Mouse (Mus musculus): ENCODE measurements around the gene Ubap1l. TPM values are rescaled to one million over a fixed set of nuclear protein-coding genes. Genes with fewer than 3 reads are reported as not detected.

Gene Ubap1l
- total and polyA plus RNA-seq, 3 experiments, result 0.13 TPM; not detected in 2

- DNase-seq (ENCODE audit: extremely low read depth), result no peak
- no peak for TF ChIP-seq E2F4 (IDR thresholded peaks at IDR 0.05; ENCODE audit: insufficient replicate concordance, low read depth, low read length)
- TF ChIP-seq BHLHE40 (IDR thresholded peaks at IDR 0.05; ENCODE audit: low read depth, low read length), result no peak
- no peak for TF ChIP-seq POLR2AphosphoS2 (IDR thresholded peaks at IDR 0.05; ENCODE audit: low read depth, low read length)
- no peak for TF ChIP-seq ZNF384 (IDR thresholded peaks at IDR 0.05; ENCODE audit: low read depth, low read length)
- no peak for TF ChIP-seq MXI1 (IDR thresholded peaks at IDR 0.05; ENCODE audit: low read depth, low read length)
- TF ChIP-seq CHD2 (IDR thresholded peaks at IDR 0.05; ENCODE audit: low read length), result no peak
- TF ChIP-seq CTCF (conservative IDR thresholded peaks at IDR 0.05 in 1 of 2, IDR thresholded peaks at IDR 0.05 in 1 of 2; ENCODE audit: low read depth in 2 of 2, low read length in 2 of 2), result no peak
- no peak for TF ChIP-seq RCOR1 (conservative IDR thresholded peaks at IDR 0.05; ENCODE audit: low read depth, low read length)
- TF ChIP-seq JUN (IDR thresholded peaks at IDR 0.05; ENCODE audit: insufficient read depth, low read depth, low read length), result no peak
- TF ChIP-seq ELF1 (IDR thresholded peaks at IDR 0.05; ENCODE audit: low read depth, low read length), result no peak
- no peak for TF ChIP-seq USF2 (conservative IDR thresholded peaks at IDR 0.05; ENCODE audit: low read depth, low read length)
- no peak for TF ChIP-seq MEF2A (IDR thresholded peaks at IDR 0.05; ENCODE audit: borderline replicate concordance, low read depth, low read length)
- Histone ChIP-seq H3K9me3 (replicated peaks; ENCODE audit: low read length) (no peaks in the 10 kb centered on the region), H3K9ac (ENCODE audit: insufficient read depth, low read depth) (no peak within 1 kb of the TSS), H3K27me3 (replicated peaks) (no peaks in the 10 kb centered on the region), H3K27ac (ENCODE audit: insufficient read depth, low read depth) (no peak within 1 kb of the TSS), H3K79me2 (replicated peaks; ENCODE audit: control insufficient read depth, extremely low read depth, insufficient read depth, poor library complexity, severe bottlenecking) (no peaks in the 10 kb centered on the region), H3K4me3 (replicated peaks in 1 of 3; ENCODE audit: low read depth in 2 of 3, low read length in 2 of 3, poor library complexity in 1 of 3) (no peak within 1 kb of the TSS), H3K36me3 (replicated peaks in 1 of 2; ENCODE audit: control insufficient read depth in 1 of 2, insufficient read depth in 1 of 2, low read length in 1 of 2) (no peaks in the 10 kb centered on the region), H3K4me1 (ENCODE audit: control insufficient read depth in 1 of 2, insufficient read depth in 2 of 2) (peaks cover 0 to 9% of the 10 kb centered on the region in 2 experiments; a peak in 2 of 4 replicates), H3K4me2 (ENCODE audit: insufficient read depth, low read depth, poor library complexity, severe bottlenecking) (no peak within 1 kb of the TSS)
- in situ Hi-C loops (cut with MboI; ENCODE audit: low pct_ligation_motif_present, low pct_unique_long_range_greater_than_20kb, low sequenced_read_pairs), result loop anchor here (10.0 kb wide), 1 partner anchor 198 kb away; no protein-coding TSS in a partner anchor
- dilution Hi-C loops (cut with MboI; ENCODE audit: extremely low pct_ligation_motif_present, extremely low pct_unique_long_range_greater_than_20kb, low sequenced_read_pairs), result no loop called here
Measured at GRCm38 (mm10) chr9:65422760-65423501, 62.1 kb downstream of the Ubap1l start, which contains the start of gene Slc51b. Gene Slc51b (minus strand): TSS chr9:65422955.

- H3K4me1 ChIP-seq (ENCODE audit: control insufficient read depth in 1 of 2, insufficient read depth in 2 of 2), result peaks cover 0 to 9% of the 10 kb centered on the region in 2 experiments; a peak in 2 of 4 replicates
- no peak for TF ChIP-seq PAX5 (IDR thresholded peaks at IDR 0.05; ENCODE audit: low read length)
- TF ChIP-seq E2F4 (IDR thresholded peaks at IDR 0.05; ENCODE audit: insufficient replicate concordance, low read depth, low read length), result no peak
- TF ChIP-seq UBTF (IDR thresholded peaks at IDR 0.05; ENCODE audit: low read depth, low read length), result no peak
- TF ChIP-seq KAT2A (IDR thresholded peaks at IDR 0.05; ENCODE audit: insufficient replicate concordance, low read length), result no peak
- TF ChIP-seq HCFC1 (IDR thresholded peaks at IDR 0.05; ENCODE audit: low read depth, low read length), result no peak
- no peak for TF ChIP-seq CHD1 (IDR thresholded peaks at IDR 0.05; ENCODE audit: low read depth, low read length)
- TF ChIP-seq TBP (conservative IDR thresholded peaks at IDR 0.05; ENCODE audit: low read depth, low read length), result no peak
- no peak for TF ChIP-seq ELF1 (IDR thresholded peaks at IDR 0.05; ENCODE audit: low read depth, low read length)
- no peak for TF ChIP-seq JUND (conservative IDR thresholded peaks at IDR 0.05; ENCODE audit: low read depth, low read length)
- TF ChIP-seq SIN3A (IDR thresholded peaks at IDR 0.05; ENCODE audit: low read length), result no peak
- no peaks in the 10 kb centered on the region for H3K36me3 ChIP-seq (replicated peaks in 1 of 2; ENCODE audit: control insufficient read depth in 1 of 2, insufficient read depth in 1 of 2, low read length in 1 of 2)
- dilution Hi-C loops (cut with MboI; ENCODE audit: extremely low pct_ligation_motif_present, extremely low pct_unique_long_range_greater_than_20kb, low sequenced_read_pairs) (no loop called here), in situ Hi-C loops (cut with MboI; ENCODE audit: low pct_ligation_motif_present, low pct_unique_long_range_greater_than_20kb, low sequenced_read_pairs) (loop anchor here (10.0 kb wide), 1 partner anchor 200 kb away; no protein-coding TSS in a partner anchor)
- H3K9me3 ChIP-seq (replicated peaks; ENCODE audit: low read length), result no peaks in the 10 kb centered on the region
- no peaks in the 10 kb centered on the region for H3K27me3 ChIP-seq (replicated peaks)
- DNase-seq (ENCODE audit: extremely low read depth), result no peak
- no peak overlapping the region for H3K4me3 ChIP-seq (replicated peaks in 1 of 3; ENCODE audit: low read depth in 2 of 3, low read length in 2 of 3, poor library complexity in 1 of 3)
- no peak overlapping the region for H3K9ac ChIP-seq (ENCODE audit: insufficient read depth, low read depth)
- H3K27ac ChIP-seq (ENCODE audit: insufficient read depth, low read depth), result no peak overlapping the region
- no peak overlapping the region for H3K4me2 ChIP-seq (ENCODE audit: insufficient read depth, low read depth, poor library complexity, severe bottlenecking)
- no peaks in the 10 kb centered on the region for H3K79me2 ChIP-seq (replicated peaks; ENCODE audit: control insufficient read depth, extremely low read depth, insufficient read depth, poor library complexity, severe bottlenecking)
Measured at GRCm38 (mm10) chr9:65424393-65424792, 63.6 kb downstream of the Ubap1l start.

All from CH12.LX (cell line).